Mouse (Mus musculus): ENCODE measurements around the gene Plcg2. TPM values are rescaled to one million over a fixed set of nuclear protein-coding genes. Genes with fewer than 3 reads are reported as not detected.

Gene Plcg2
- total RNA-seq, 2 experiments from 2014 or later = 0.53 to 0.93 TPM

GRCm38 (mm10) chr8:117484731-117485130 lies 13.4 kb upstream of the Plcg2 start:
- no peak for DNase-seq (ENCODE audit: low spot score)

GRCm38 (mm10) chr8:117485316-117485715 lies 12.8 kb upstream of the Plcg2 start:
- no peak for DNase-seq (ENCODE audit: low spot score)

GRCm38 (mm10) chr8:117488246-117489005 lies 9.7 kb upstream of the Plcg2 start:
- no peak for DNase-seq (ENCODE audit: low spot score)

- DNase-seq (ENCODE audit: low spot score) = no peak
Observed at GRCm38 (mm10) chr8:117493543-117493942, 4.5 kb upstream of the Plcg2 start.

GRCm38 (mm10) chr8:117494874-117495273 lies 3.2 kb upstream of the Plcg2 start:
- DNase-seq (ENCODE audit: low spot score) = no peak

- no peak for DNase-seq (ENCODE audit: low spot score)
Observed at GRCm38 (mm10) chr8:117498915-117499540, 937 bp downstream of the Plcg2 start.

GRCm38 (mm10) chr8:117500232-117500823 lies 2.2 kb downstream of the Plcg2 start:
- DNase-seq (ENCODE audit: low spot score) = no peak

- no peak for DNase-seq (ENCODE audit: low spot score)
Observed at GRCm38 (mm10) chr8:117501323-117501722, 3.2 kb downstream of the Plcg2 start.

- no peak for DNase-seq (ENCODE audit: low spot score)
Observed at GRCm38 (mm10) chr8:117503405-117504069, 5.4 kb downstream of the Plcg2 start.

- DNase-seq (ENCODE audit: low spot score) = no peak
Observed at GRCm38 (mm10) chr8:117507703-117508102, 9.6 kb downstream of the Plcg2 start.

- DNase-seq (ENCODE audit: low spot score) = no peak
Observed at GRCm38 (mm10) chr8:117516876-117517565, 18.9 kb downstream of the Plcg2 start.

- DNase-seq (ENCODE audit: low spot score) = no peak
Observed at GRCm38 (mm10) chr8:117517861-117518260, 19.8 kb downstream of the Plcg2 start.

- DNase-seq (ENCODE audit: low spot score) = no peak
Observed at GRCm38 (mm10) chr8:117518873-117519272, 20.8 kb downstream of the Plcg2 start.

GRCm38 (mm10) chr8:117526185-117526584 lies 28.1 kb downstream of the Plcg2 start:
- peak; percentile 5 for DNase-seq (ENCODE audit: low spot score)

GRCm38 (mm10) chr8:117527983-117528382 lies 29.9 kb downstream of the Plcg2 start:
- no peak for DNase-seq (ENCODE audit: low spot score)

GRCm38 (mm10) chr8:117529177-117529576 lies 31.1 kb downstream of the Plcg2 start:
- no peak for DNase-seq (ENCODE audit: low spot score)

GRCm38 (mm10) chr8:117532381-117532972 lies 34.4 kb downstream of the Plcg2 start:
- no peak for DNase-seq (ENCODE audit: low spot score)

GRCm38 (mm10) chr8:117536862-117537261 lies 38.8 kb downstream of the Plcg2 start:
- DNase-seq (ENCODE audit: low spot score) = no peak

- no peak for DNase-seq (ENCODE audit: low spot score)
Observed at GRCm38 (mm10) chr8:117537751-117538150, 39.7 kb downstream of the Plcg2 start.

GRCm38 (mm10) chr8:117542951-117543350 lies 44.9 kb downstream of the Plcg2 start:
- DNase-seq (ENCODE audit: low spot score) = no peak

- DNase-seq (ENCODE audit: low spot score) = no peak
Observed at GRCm38 (mm10) chr8:117543789-117544188, 45.7 kb downstream of the Plcg2 start.

Data from gastrocnemius, adult 18-20 months (tissue).